Mouse (Mus musculus): Measurements from ENCODE around the gene Bicd1. TPM values are rescaled to one million over a fixed set of nuclear protein-coding genes. Genes with fewer than 3 reads are reported as not detected.
"Not testable (repeated sequence)": the region's sequence is repeated elsewhere in the genome, so short reads cannot be mapped to it uniquely, and the experiment has no call there.

Bicd1 gene
- polyA plus RNA-seq, 1 experiment from 2014 or later: 29.8 TPM

DNA sequence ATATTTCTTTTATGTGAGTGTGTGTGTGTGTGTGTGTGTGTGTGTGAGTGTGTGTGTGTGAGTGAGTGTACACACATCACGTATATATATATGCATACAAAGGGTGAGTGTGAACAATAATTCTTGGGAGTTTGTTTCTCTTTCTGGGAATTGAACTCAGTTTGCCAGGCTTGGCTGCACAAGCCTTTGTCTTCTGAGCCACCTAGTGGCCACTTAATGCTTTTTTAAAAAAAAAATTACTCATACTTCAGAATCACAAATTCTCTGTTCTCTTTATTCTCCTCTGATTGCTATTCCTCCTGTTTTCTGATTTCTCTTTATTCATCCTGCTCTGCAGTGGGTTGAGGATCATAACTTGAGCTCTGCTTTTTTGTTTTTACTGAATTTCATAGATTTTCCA, 30.5 kb downstream of the Bicd1 start:
- no peak for ATAC-seq (ENCODE audit: low FRiP score, low read depth)
- WGBS: 94% methylated on average over 1 of the region's 1 CpGs
- no peak overlapping the region for H3K27ac ChIP-seq
- peaks cover 10% of the 10 kb centered on the region for H3K9me3 ChIP-seq
- H3K4me1 ChIP-seq: peaks cover 3% of the 10 kb centered on the region; the same call in 1 of the 2 replicates
- H3K27me3 ChIP-seq (replicated peaks): no peaks in the 10 kb centered on the region
- no peak overlapping the region for H3K9ac ChIP-seq
- H3K4me3 ChIP-seq: no peak overlapping the region
- peaks cover 5% of the 10 kb centered on the region; the same call in 1 of the 2 replicates for H3K36me3 ChIP-seq
- H3K4me2 ChIP-seq (replicated peaks): no peak overlapping the region

DNA sequence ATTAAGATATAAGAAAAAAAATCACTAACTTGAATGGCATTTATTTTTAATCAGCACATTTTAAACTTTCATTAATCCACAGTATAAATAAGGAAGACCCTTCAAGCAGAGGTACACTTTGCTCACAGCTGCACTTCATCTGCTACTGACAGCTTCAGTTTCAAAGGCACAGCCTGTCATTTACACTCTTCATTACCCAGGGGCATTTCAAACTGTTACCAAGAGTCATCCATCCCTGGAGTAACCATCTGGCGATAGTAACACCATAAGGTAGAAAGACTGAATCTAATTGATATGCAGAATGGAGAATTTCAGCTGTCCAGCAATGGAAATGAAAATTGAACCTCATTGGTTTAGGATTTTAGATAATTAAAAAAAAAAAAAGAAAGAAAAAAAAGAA, 34.2 kb downstream of the Bicd1 start:
- Histone ChIP-seq H3K36me3 (no peaks in the 10 kb centered on the region), H3K4me2 (replicated peaks) (no peak overlapping the region), H3K4me3 (no peak overlapping the region), H3K9me3 (no peaks in the 10 kb centered on the region), H3K27me3 (replicated peaks) (no peaks in the 10 kb centered on the region), H3K4me1 (peaks cover 13% of the 10 kb centered on the region), H3K9ac (no peak overlapping the region), H3K27ac (no peak overlapping the region)
- WGBS: 46% methylated on average over 1 of the region's 1 CpGs
- ATAC-seq (ENCODE audit: low FRiP score, low read depth): peak; percentile 76

DNA sequence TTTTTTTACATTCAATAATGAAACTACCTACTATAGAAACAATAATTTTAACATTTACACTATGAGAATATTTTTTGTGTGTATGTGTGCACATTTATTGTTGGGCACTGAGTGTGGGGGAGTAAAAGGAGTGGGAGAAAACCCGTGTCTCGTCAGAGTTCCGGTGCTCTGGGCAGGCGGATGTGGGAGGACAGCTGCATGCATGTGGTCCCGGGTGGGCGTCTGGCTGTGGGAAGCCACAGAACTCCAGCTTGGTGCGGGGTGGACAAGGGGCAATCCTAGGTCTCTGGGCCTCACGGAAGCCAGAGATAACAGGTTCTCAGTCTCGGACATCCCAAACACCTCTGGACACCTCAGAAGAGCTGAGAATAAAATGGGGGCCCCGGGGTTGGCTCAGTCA, 37.2 kb downstream of the Bicd1 start:
- peak; percentile 25; the same call in 1 of the 2 replicates for ATAC-seq (ENCODE audit: low FRiP score, low read depth)
- no peak overlapping the region for H3K4me2 ChIP-seq (replicated peaks)
- H3K9me3 ChIP-seq: no peaks in the 10 kb centered on the region
- H3K36me3 ChIP-seq: no peaks in the 10 kb centered on the region
- 44% methylated on average over 10 of the region's 10 CpGs for WGBS
- H3K27me3 ChIP-seq (replicated peaks): no peaks in the 10 kb centered on the region
- H3K9ac ChIP-seq: no peak overlapping the region
- H3K4me1 ChIP-seq: peaks cover 13% of the 10 kb centered on the region
- no peak overlapping the region for H3K4me3 ChIP-seq
- H3K27ac ChIP-seq: no peak overlapping the region

DNA sequence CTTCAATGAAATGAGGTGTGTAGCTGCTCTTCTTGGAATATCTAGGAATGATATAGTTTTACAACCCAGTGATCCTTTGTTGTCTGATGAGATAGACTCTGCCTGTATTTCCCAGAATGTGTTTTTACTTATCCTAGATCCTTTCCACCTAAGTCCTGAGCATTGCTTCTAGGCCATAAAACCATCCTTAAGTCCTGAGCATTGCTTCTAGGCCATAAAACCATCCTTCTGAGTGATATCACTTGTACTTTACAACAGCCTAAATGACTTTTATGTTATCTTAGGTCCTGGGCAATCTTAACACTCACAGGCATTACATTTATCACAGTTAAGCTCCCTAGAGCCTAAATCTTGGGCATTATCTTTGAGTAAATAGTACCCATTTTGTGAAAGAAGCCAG, 48.6 kb downstream of the Bicd1 start:
- Histone ChIP-seq H3K36me3 (no peaks in the 10 kb centered on the region), H3K27me3 (replicated peaks) (no peaks in the 10 kb centered on the region), H3K9me3 (no peaks in the 10 kb centered on the region), H3K27ac (no peak overlapping the region), H3K4me2 (replicated peaks) (no peak overlapping the region), H3K9ac (no peak overlapping the region), H3K4me3 (no peak overlapping the region), H3K4me1 (no peaks in the 10 kb centered on the region)
- ATAC-seq (ENCODE audit: low FRiP score, low read depth): no peak

DNA sequence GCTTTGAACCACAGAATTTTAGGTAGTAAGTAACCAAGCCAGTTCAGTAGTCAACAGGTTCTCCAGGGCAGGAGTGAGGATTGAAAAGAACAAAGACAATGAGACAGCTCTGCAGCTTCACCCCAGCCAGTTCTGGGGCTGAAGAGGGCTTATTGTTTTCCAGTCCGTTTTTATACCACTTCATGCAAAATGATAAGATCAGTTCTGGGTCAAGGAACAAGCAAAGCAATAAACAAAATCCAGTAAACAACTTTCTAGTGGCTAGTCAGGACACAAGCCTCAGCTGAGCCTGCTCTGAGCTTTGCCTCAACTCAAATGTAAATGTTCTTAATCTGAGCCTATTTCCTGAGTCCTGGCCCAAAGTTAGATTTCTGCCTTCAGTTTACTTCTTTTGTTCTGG, 52.3 kb downstream of the Bicd1 start:
- no peak overlapping the region for H3K4me2 ChIP-seq (replicated peaks)
- H3K27me3 ChIP-seq (replicated peaks): no peaks in the 10 kb centered on the region
- no peaks in the 10 kb centered on the region for H3K4me1 ChIP-seq
- ATAC-seq (ENCODE audit: low FRiP score, low read depth): no peak
- 7% methylated on average over 1 of the region's 1 CpGs for WGBS
- no peaks in the 10 kb centered on the region for H3K9me3 ChIP-seq
- no peak overlapping the region for H3K4me3 ChIP-seq
- no peaks in the 10 kb centered on the region for H3K36me3 ChIP-seq
- no peak overlapping the region for H3K27ac ChIP-seq
- no peak overlapping the region for H3K9ac ChIP-seq

DNA sequence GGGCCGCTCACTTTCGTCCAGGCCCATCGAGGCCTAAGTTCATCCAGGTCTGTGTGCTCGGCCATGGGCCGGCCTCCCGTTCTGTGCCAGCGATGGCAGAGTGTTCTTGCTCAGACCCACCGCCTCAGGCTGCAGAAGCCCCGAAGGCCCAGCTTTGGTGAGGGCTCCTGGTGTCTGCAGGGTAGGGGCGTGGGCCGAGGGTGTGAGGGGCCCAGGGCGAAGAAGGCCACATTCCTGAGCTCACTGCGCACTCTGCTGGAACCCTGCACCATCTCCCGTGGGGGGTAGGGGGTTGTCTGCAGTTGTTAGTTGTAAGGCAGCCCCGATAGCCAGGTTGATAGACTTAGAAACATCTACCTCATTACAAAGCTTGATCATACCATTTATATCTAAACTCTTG, 62.8 kb downstream of the Bicd1 start:
- H3K9ac ChIP-seq: no peak overlapping the region
- no peaks in the 10 kb centered on the region for H3K4me1 ChIP-seq
- no peaks in the 10 kb centered on the region for H3K27me3 ChIP-seq (replicated peaks)
- no peak overlapping the region for H3K27ac ChIP-seq
- H3K4me3 ChIP-seq: no peak overlapping the region
- no peaks in the 10 kb centered on the region; the same call in 1 of the 2 replicates for H3K36me3 ChIP-seq
- WGBS: 80% methylated on average over 15 of the region's 15 CpGs
- H3K9me3 ChIP-seq: no peaks in the 10 kb centered on the region
- 0 out of 2 replicates have a peak, but pooled peaks have one; percentile 63 for ATAC-seq (ENCODE audit: low FRiP score, low read depth)
- no peak overlapping the region for H3K4me2 ChIP-seq (replicated peaks)

DNA sequence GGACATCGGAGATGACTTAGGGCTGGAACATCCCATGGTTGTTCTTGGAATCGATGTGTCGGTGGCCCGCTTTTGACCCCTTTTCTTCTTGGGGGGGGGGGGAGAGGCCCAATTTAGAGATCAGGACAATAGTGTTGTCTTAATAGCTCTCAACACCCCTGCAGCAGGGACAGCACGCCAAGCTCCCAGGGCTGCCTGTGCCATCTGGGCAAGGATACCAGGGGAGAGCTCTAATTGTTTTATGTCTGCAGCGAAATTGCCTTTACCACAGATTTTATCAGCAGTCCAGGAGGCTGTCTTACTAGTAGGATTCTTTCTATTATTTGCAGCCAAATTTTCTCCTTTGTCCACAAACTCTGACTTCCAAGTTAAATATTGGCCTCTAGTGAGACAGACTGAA, 63.8 kb downstream of the Bicd1 start:
- H3K27me3 ChIP-seq (replicated peaks); H3K36me3 ChIP-seq; H3K9me3 ChIP-seq; H3K27ac ChIP-seq; H3K4me2 ChIP-seq (replicated peaks); H3K4me1 ChIP-seq; H3K4me3 ChIP-seq; ATAC-seq (ENCODE audit: low FRiP score, low read depth); H3K9ac ChIP-seq: not testable (repeated sequence)
- WGBS: 83% methylated on average over 6 of the region's 6 CpGs

DNA sequence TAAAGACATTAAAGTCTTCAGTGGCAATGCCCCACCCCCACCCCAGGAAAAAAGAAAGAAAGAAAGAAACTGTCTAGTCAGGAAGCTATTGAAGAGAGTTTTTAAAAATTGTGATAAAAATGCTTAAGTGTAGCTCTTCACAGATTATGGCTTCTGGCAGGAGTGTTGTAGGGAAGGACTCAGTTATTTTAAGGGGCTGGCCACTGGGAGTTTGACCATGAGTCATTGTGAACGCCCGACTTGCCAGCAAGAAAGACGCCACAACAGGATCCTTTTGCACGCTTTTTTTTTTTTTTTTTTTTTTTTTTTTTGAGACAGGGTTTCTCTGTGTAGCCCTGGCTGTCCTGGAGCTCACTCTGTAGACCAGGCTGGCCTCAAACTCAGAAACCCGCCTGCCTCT, 73.2 kb downstream of the Bicd1 start:
- not testable (repeated sequence) for H3K9ac ChIP-seq; H3K27ac ChIP-seq; H3K36me3 ChIP-seq; ATAC-seq (ENCODE audit: low FRiP score, low read depth); H3K9me3 ChIP-seq; H3K27me3 ChIP-seq (replicated peaks); H3K4me3 ChIP-seq; H3K4me2 ChIP-seq (replicated peaks); H3K4me1 ChIP-seq
- WGBS: 96% methylated on average over 5 of the region's 5 CpGs

DNA sequence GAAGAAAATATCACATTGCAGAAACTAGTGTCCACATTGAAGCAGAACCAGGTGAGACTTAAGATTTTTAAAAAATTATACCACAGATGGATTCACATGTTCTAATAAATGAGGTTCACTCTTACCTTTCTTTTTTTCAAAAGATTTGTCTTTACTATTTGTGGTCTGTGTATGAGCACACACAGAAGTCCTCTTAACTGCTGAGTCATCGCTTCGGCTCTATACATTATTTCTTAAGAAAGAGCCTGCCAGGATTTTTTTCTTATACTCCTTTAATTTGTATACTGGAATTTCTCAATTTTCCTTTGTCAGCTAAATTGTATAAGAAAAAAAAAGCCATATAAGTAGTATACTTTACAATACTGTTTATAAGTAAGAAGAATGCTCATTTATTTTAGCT, 86.0 kb downstream of the Bicd1 start:
- Histone ChIP-seq H3K27ac (no peak overlapping the region), H3K36me3 (peaks cover 4% of the 10 kb centered on the region; the same call in 1 of the 2 replicates), H3K9ac (no peak overlapping the region), H3K9me3 (no peaks in the 10 kb centered on the region), H3K27me3 (replicated peaks) (no peaks in the 10 kb centered on the region), H3K4me3 (no peak overlapping the region), H3K4me1 (no peaks in the 10 kb centered on the region), H3K4me2 (replicated peaks) (no peak overlapping the region)
- WGBS: 100% methylated on average over 2 of the region's 2 CpGs
- ATAC-seq (ENCODE audit: low FRiP score, low read depth): no peak

DNA sequence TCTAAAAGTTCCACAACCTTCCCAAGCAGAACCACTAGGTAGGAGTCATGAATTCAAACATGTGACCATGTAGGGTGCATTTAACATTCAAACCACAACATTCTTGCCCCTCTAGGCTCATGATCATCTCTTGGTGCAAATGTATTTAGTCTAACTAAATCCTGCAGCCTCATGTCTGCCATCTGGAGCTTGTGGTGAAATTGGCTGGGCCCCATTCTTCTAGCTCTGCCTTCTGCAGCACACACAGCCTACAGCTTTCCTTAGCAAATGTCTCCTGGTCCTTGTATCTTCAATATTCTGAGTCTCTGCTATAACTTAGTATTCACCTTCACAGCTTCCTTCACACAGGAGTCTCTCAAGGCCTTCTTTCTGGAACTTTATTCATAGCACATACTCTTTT, 87.2 kb downstream of the Bicd1 start:
- H3K36me3 ChIP-seq: peaks cover 4% of the 10 kb centered on the region; the same call in 1 of the 2 replicates
- H3K9me3 ChIP-seq: no peaks in the 10 kb centered on the region
- no peak overlapping the region for H3K4me2 ChIP-seq (replicated peaks)
- no peak for ATAC-seq (ENCODE audit: low FRiP score, low read depth)
- H3K9ac ChIP-seq: no peak overlapping the region
- H3K27ac ChIP-seq: no peak overlapping the region
- no peak overlapping the region for H3K4me3 ChIP-seq
- no peaks in the 10 kb centered on the region for H3K27me3 ChIP-seq (replicated peaks)
- no peaks in the 10 kb centered on the region for H3K4me1 ChIP-seq

DNA sequence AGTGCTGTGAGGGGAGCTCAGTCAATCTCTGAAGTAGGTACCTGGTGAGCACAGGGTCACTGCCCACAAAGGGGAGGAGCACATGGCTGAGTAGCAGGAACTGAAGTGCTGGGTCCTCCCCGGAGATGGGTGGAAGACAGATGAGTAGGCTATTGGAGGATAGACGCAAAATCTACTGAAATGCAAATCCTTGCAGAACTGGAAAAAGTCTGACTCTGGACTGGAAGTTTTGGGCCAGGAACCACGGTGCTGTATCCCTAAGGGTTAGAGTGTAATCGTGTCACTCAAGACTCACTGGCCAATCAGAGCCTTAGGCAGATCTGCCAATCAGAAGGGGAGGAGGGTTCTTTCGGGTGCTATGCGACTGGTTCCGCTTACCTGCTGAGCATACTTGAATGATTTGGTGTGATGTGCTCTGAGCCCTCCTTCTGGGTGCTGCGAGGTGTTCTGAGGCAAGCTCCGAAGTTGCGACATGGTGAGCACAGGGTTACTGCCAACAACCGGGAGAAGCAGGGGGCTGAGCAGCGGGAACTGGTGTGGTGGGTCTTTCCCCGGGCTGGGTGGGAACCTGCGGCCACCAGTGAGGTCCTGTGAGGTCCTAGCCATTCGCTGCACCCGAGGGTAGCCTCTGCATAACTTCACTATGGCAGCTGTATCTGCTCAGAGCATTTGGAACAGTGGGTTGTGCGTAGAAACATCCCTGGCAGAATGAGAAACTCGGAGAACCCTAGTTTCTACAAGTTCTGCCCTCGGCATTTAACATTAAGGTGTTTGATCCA, 157.2 kb downstream of the Bicd1 start:
- peak overlapping the region; percentile 80 for H3K4me2 ChIP-seq (replicated peaks)
- H3K27me3 ChIP-seq (replicated peaks): no peaks in the 10 kb centered on the region
- no peak overlapping the region for H3K27ac ChIP-seq
- peak overlapping the region; percentile 40; the same call in 1 of the 2 replicates for H3K9ac ChIP-seq
- H3K36me3 ChIP-seq: no peaks in the 10 kb centered on the region
- no peaks in the 10 kb centered on the region for H3K9me3 ChIP-seq
- no peaks in the 10 kb centered on the region for H3K4me1 ChIP-seq
- WGBS: 3% methylated on average over 19 of the region's 19 CpGs
- ATAC-seq (ENCODE audit: low FRiP score, low read depth): peak; percentile 97
- H3K4me3 ChIP-seq: peak overlapping the region; percentile 52

DNA sequence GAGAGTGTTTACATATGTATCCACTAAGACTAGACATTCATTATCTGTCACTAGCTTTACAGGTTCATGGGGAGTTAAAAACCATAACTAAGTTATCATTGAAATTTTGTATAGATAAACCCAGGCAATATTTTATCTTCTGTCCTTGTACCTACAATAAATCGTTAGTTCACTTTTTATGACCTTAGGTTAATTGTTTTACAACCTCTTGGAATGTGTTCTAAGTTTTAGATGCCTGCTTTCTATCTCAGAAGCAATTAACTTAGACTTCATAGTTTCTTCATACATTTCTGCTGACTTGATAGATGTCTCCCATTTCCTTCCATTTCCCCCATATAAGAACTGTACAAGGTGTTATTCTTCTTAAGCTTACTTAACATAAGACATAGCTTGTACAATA, 158.5 kb downstream of the Bicd1 start:
- no peak overlapping the region for H3K27ac ChIP-seq
- no peak overlapping the region for H3K4me3 ChIP-seq
- WGBS: 18% methylated on average over 1 of the region's 1 CpGs
- no peaks in the 10 kb centered on the region for H3K36me3 ChIP-seq
- H3K4me1 ChIP-seq: no peaks in the 10 kb centered on the region
- H3K27me3 ChIP-seq (replicated peaks): no peaks in the 10 kb centered on the region
- no peak overlapping the region for H3K4me2 ChIP-seq (replicated peaks)
- ATAC-seq (ENCODE audit: low FRiP score, low read depth): no peak
- no peak overlapping the region for H3K9ac ChIP-seq
- no peaks in the 10 kb centered on the region for H3K9me3 ChIP-seq

DNA sequence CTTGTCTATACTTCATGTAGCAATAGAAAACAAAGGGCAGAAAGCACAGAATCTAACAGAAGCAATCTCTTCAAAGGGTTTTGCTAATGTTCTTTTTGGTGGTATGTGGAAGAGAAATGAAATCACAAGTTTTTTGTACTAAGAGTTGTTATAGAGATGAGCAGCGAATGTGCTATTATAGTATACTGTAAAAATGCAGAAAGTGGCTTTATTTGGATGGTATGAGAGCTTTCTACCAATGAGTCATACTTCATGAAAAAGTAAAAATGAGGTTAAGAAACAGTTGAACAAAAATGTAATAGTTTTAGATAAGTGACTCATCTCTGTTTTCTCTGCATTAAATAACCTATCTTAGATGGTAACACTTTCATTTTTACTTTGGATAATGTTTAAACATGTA, 165.6 kb downstream of the Bicd1 start:
- Histone ChIP-seq H3K27ac (no peak overlapping the region), H3K36me3 (no peaks in the 10 kb centered on the region), H3K4me1 (no peaks in the 10 kb centered on the region), H3K4me3 (no peak overlapping the region), H3K4me2 (replicated peaks) (no peak overlapping the region), H3K9me3 (no peaks in the 10 kb centered on the region), H3K9ac (no peak overlapping the region), H3K27me3 (replicated peaks) (no peaks in the 10 kb centered on the region)
- WGBS: 94% methylated on average over 1 of the region's 1 CpGs
- ATAC-seq (ENCODE audit: low FRiP score, low read depth): no peak

All from neural tube, embryonic 12.5 days (tissue).